Mouse (Mus musculus): ENCODE data around the gene Aspscr1. TPM values are rescaled to one million over a fixed set of nuclear protein-coding genes. Genes with fewer than 3 reads are reported as not detected.
"Not testable (repeated sequence)": the region's sequence is repeated elsewhere in the genome, so short reads cannot be mapped to it uniquely, and the experiment has no call there.

Gene Aspscr1
- polyA plus RNA-seq, 1 experiment from 2014 or later = 113 TPM

DNA sequence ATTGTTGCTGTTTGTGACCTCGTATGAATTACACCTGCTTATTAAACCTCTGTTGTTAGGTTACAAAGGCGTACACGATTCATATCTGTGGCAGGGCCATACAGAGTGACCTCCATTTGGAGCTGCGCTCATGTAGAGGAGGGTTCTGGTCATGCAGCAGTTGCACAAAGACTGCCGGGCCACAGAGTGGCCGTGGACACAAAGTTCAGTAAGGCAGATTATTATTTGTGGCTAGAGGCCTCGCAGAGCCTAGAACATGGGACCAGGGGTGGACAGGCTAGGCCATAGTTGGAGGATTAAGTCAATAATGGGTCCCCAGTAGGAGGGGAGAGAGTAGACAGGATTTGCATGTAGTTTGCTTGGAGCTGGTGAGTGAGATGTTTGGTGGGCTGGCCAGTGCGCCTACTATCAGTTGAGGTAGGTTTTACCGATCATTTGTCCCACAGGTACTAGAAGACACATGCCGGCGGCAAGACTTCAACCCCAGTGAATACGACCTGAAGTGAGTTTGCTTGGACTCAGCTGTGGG is 885 bp downstream of the Aspscr1 start:
- Histone ChIP-seq H3K4me1 (ENCODE audit: control insufficient read depth, insufficient read depth, low read length) (peaks cover 7% of the 10 kb centered on the region; the same call in 1 of the 2 replicates), H3K4me2 (peak overlapping the region; percentile 82), H3K27me3 (ENCODE audit: control insufficient read depth, insufficient read depth, low read length) (no peaks in the 10 kb centered on the region), H3K9me3 (ENCODE audit: control insufficient read depth, low read length) (no peaks in the 10 kb centered on the region), H3K27ac (ENCODE audit: low read depth, low read length) (peak overlapping the region; percentile 44), H3K4me3 (ENCODE audit: low read depth, low read length) (peak overlapping the region; percentile 69), H3K36me3 (ENCODE audit: control insufficient read depth, insufficient read depth, low read length) (0 out of 2 replicates have a peak, but pooled peaks cover 6% of the 10 kb centered on the region), H3K9ac (ENCODE audit: low read length) (peak overlapping the region; percentile 89)
- 39% methylated on average over 12 of the region's 12 CpGs for WGBS
- ATAC-seq (ENCODE audit: low FRiP score) (peak; percentile 48; the same call in 1 of the 2 replicates), DNase-seq (ENCODE audit: low spot score, missing footprints) (no peak)

DNA sequence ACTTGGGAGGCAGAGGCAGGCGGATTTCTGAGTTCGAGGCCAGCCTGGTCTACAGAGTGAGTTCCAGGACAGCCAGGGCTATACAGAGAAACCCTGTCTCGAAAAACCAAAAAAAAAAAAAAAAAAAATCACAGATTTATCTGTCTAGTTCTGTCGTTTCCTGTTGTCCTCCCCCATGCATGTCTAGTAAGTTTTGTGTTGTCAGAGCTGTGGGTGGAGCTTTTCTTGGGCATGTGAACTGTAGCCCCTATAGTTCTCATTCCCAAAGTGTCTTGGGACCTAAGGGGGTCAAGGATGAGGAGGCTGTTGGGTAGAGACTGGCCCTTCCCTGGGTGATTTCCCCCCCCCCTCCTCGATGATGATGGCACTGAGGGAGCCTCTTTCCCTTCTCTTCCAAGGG is 3.1 kb downstream of the Aspscr1 start:
- H3K9ac ChIP-seq (ENCODE audit: low read length); H3K36me3 ChIP-seq (ENCODE audit: control insufficient read depth, insufficient read depth, low read length); H3K4me1 ChIP-seq (ENCODE audit: control insufficient read depth, insufficient read depth, low read length); H3K9me3 ChIP-seq (ENCODE audit: control insufficient read depth, low read length); H3K27me3 ChIP-seq (ENCODE audit: control insufficient read depth, insufficient read depth, low read length); H3K4me3 ChIP-seq (ENCODE audit: low read depth, low read length); H3K27ac ChIP-seq (ENCODE audit: low read depth, low read length); ATAC-seq (ENCODE audit: low FRiP score); H3K4me2 ChIP-seq; DNase-seq (ENCODE audit: low spot score, missing footprints): not testable (repeated sequence)
- 89% methylated on average over 5 of the region's 5 CpGs for WGBS

DNA sequence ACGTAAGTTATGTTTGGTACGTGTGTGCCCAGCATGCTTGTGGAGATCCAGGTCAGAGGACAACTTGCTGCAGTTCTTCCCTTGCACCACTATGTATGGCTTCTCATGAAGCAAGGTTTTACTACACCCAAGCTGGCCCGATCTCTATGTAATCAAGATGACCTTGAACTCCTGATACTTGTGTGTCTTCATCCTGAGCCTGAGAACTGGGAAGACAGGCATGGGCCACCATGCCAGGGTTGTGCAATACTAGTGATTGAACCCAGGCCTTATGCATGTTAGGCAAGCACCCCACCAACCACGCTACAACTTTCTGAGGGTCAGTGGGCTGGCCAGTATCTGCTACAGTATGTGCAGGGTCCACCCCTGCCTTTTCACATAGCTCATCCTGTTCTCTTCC is 4.2 kb downstream of the Aspscr1 start:
- 95% methylated on average over 4 of the region's 4 CpGs for WGBS
- Histone ChIP-seq H3K27ac (ENCODE audit: low read depth, low read length) (no peak overlapping the region), H3K9ac (ENCODE audit: low read length) (no peak overlapping the region), H3K4me3 (ENCODE audit: low read depth, low read length) (no peak overlapping the region), H3K27me3 (ENCODE audit: control insufficient read depth, insufficient read depth, low read length) (no peaks in the 10 kb centered on the region), H3K9me3 (ENCODE audit: control insufficient read depth, low read length) (no peaks in the 10 kb centered on the region), H3K36me3 (ENCODE audit: control insufficient read depth, insufficient read depth, low read length) (0 out of 2 replicates have a peak, but pooled peaks cover 6% of the 10 kb centered on the region), H3K4me1 (ENCODE audit: control insufficient read depth, insufficient read depth, low read length) (peaks cover 7% of the 10 kb centered on the region; the same call in 1 of the 2 replicates), H3K4me2 (no peak overlapping the region)
- ATAC-seq (ENCODE audit: low FRiP score) (no peak), DNase-seq (ENCODE audit: low spot score, missing footprints) (no peak)

DNA sequence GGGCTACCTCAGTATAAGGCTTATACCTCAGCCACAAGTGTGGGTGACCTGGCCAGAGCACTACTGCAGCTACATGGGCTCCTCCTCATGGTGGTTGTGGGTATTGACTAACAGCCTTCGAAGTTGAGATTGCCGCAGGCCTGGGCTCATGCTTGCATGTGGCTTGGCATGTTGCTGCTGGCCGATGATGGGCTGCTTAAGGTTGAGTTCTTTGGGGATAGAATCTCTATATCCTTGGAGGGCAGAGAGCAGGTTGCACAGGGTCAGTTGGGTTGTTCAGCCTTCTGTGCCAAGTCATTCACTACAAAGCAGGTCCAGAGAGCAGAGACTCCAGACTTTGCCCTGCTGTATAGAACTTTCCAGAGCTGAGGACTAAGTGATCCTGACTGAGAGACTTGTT is 7.1 kb downstream of the Aspscr1 start:
- DNase-seq (ENCODE audit: low spot score, missing footprints) (no peak), ATAC-seq (ENCODE audit: low FRiP score) (no peak)
- H3K4me3 ChIP-seq (ENCODE audit: low read depth, low read length) = no peak overlapping the region
- 0 out of 2 replicates have a peak, but pooled peaks cover 6% of the 10 kb centered on the region for H3K36me3 ChIP-seq (ENCODE audit: control insufficient read depth, insufficient read depth, low read length)
- H3K27me3 ChIP-seq (ENCODE audit: control insufficient read depth, insufficient read depth, low read length) = no peaks in the 10 kb centered on the region
- H3K4me2 ChIP-seq = no peak overlapping the region
- no peak overlapping the region for H3K27ac ChIP-seq (ENCODE audit: low read depth, low read length)
- H3K9ac ChIP-seq (ENCODE audit: low read length) = no peak overlapping the region
- H3K4me1 ChIP-seq (ENCODE audit: control insufficient read depth, insufficient read depth, low read length) = no peaks in the 10 kb centered on the region
- no peaks in the 10 kb centered on the region for H3K9me3 ChIP-seq (ENCODE audit: control insufficient read depth, low read length)
- 82% methylated on average over 3 of the region's 3 CpGs for whole genome bisulfite sequencing

DNA sequence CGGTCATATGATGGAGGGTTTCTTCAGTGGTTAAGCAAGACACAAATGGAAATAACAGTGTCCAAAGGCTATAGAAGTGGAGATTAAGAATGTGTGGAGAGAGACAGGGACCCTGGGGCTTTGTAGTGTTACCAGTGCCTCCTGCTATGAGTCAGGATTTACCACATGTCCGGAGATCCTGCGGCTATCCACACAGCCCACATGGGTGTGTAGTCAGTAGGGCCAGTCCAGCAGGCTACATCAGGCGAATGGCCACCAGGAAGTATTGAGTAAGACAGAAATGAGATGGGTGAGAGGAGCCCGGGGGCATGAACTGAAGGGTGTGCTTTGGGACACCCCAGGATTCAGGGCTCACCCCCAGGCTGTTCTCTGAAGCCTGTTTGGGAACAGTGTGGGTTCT is 9.9 kb downstream of the Aspscr1 start:
- H3K4me3 ChIP-seq (ENCODE audit: low read depth, low read length) = no peak overlapping the region
- ATAC-seq (ENCODE audit: low FRiP score) (no peak), DNase-seq (ENCODE audit: low spot score, missing footprints) (no peak)
- H3K4me1 ChIP-seq (ENCODE audit: control insufficient read depth, insufficient read depth, low read length) = no peaks in the 10 kb centered on the region
- H3K27me3 ChIP-seq (ENCODE audit: control insufficient read depth, insufficient read depth, low read length) = no peaks in the 10 kb centered on the region
- H3K36me3 ChIP-seq (ENCODE audit: control insufficient read depth, insufficient read depth, low read length) = peaks cover 5% of the 10 kb centered on the region; the same call in 1 of the 2 replicates
- 92% methylated on average over 5 of the region's 5 CpGs for WGBS
- H3K9ac ChIP-seq (ENCODE audit: low read length) = no peak overlapping the region
- H3K9me3 ChIP-seq (ENCODE audit: control insufficient read depth, low read length) = no peaks in the 10 kb centered on the region
- H3K4me2 ChIP-seq = no peak overlapping the region
- no peak overlapping the region for H3K27ac ChIP-seq (ENCODE audit: low read depth, low read length)

DNA sequence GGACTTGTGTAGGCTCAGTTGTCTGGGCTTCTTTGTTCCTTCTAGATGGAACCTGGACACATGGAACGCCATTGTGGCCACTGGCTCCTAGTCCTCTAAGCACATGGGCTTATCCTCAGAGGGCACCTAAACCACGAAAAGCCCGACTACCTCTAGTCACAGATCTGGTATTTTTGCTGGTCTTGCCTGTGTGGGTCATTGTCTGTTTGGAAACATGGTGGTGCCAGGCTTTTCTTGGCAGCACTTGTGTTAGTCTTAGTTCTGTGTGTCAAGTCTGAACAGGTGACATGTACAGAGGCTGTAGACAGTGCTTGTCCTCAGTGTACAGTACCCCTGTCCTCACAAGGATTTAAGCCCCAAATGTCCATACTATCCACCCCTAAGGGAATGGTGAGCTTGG is 10.8 kb downstream of the Aspscr1 start:
- WGBS = 90% methylated on average over 3 of the region's 3 CpGs
- H3K4me1 ChIP-seq (ENCODE audit: control insufficient read depth, insufficient read depth, low read length) = no peaks in the 10 kb centered on the region
- H3K4me3 ChIP-seq (ENCODE audit: low read depth, low read length) = no peak overlapping the region
- no peaks in the 10 kb centered on the region for H3K27me3 ChIP-seq (ENCODE audit: control insufficient read depth, insufficient read depth, low read length)
- no peak overlapping the region for H3K9ac ChIP-seq (ENCODE audit: low read length)
- ATAC-seq (ENCODE audit: low FRiP score) (no peak), DNase-seq (ENCODE audit: low spot score, missing footprints) (no peak)
- H3K9me3 ChIP-seq (ENCODE audit: control insufficient read depth, low read length) = no peaks in the 10 kb centered on the region
- H3K36me3 ChIP-seq (ENCODE audit: control insufficient read depth, insufficient read depth, low read length) = no peaks in the 10 kb centered on the region; the same call in 1 of the 2 replicates
- no peak overlapping the region for H3K4me2 ChIP-seq
- no peak overlapping the region for H3K27ac ChIP-seq (ENCODE audit: low read depth, low read length)

DNA sequence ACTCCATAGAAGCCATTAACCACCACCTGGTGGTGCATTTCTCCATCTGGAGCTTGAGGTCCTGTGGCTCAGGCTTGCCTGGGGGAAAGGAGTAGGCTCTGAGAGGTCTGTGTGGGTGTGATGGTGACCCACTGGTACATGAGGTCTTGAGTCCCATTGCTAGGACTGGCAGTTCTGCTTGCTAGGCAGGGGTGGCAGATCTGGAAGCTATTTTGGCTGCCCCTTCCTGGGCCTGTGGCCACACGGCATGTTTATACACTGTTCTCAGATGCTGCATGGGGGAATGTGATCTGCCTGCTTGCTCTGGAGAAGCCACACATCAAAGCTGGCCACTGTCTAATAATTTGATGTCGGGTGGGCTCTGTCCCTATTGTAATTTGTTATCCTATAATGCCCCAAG is 11.3 kb downstream of the Aspscr1 start:
- ATAC-seq (ENCODE audit: low FRiP score) (no peak), DNase-seq (ENCODE audit: low spot score, missing footprints) (no peak)
- H3K4me3 ChIP-seq (ENCODE audit: low read depth, low read length) = no peak overlapping the region
- H3K9ac ChIP-seq (ENCODE audit: low read length) = no peak overlapping the region
- no peak overlapping the region for H3K4me2 ChIP-seq
- H3K27me3 ChIP-seq (ENCODE audit: control insufficient read depth, insufficient read depth, low read length) = no peaks in the 10 kb centered on the region
- H3K4me1 ChIP-seq (ENCODE audit: control insufficient read depth, insufficient read depth, low read length) = no peaks in the 10 kb centered on the region
- H3K9me3 ChIP-seq (ENCODE audit: control insufficient read depth, low read length) = no peaks in the 10 kb centered on the region
- 88% methylated on average over 2 of the region's 2 CpGs for WGBS
- peaks cover under 1% of the 10 kb centered on the region for H3K36me3 ChIP-seq (ENCODE audit: control insufficient read depth, insufficient read depth, low read length)
- no peak overlapping the region for H3K27ac ChIP-seq (ENCODE audit: low read depth, low read length)

DNA sequence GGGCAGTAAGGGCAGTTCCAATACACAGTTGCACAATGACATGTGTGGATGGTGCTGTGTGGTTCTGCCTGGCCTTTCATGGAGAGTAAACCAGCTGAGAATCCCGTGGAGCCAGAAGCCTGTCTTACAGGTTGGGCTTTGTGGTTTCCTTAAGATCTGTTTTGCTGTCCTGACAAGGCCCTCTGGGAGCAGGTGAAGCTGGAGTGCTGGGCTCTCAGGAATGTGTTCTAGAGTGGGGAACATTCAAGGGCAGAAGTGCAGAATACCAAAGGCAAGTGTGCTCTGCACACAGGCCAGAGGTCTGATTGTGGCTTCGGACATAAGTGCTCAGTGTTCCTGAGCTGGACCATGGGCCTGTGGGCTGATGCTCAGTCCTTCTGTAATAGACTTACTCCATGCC is 11.9 kb downstream of the Aspscr1 start:
- WGBS = 91% methylated on average over 2 of the region's 2 CpGs
- no peak overlapping the region for H3K4me2 ChIP-seq
- H3K4me3 ChIP-seq (ENCODE audit: low read depth, low read length) = no peak overlapping the region
- no peak overlapping the region for H3K9ac ChIP-seq (ENCODE audit: low read length)
- H3K36me3 ChIP-seq (ENCODE audit: control insufficient read depth, insufficient read depth, low read length) = peaks cover 3% of the 10 kb centered on the region
- H3K4me1 ChIP-seq (ENCODE audit: control insufficient read depth, insufficient read depth, low read length) = no peaks in the 10 kb centered on the region
- no peak for ATAC-seq (ENCODE audit: low FRiP score)
- H3K27me3 ChIP-seq (ENCODE audit: control insufficient read depth, insufficient read depth, low read length) = no peaks in the 10 kb centered on the region
- no peak overlapping the region for H3K27ac ChIP-seq (ENCODE audit: low read depth, low read length)
- H3K9me3 ChIP-seq (ENCODE audit: control insufficient read depth, low read length) = no peaks in the 10 kb centered on the region
- no peak for DNase-seq (ENCODE audit: low spot score, missing footprints)

DNA sequence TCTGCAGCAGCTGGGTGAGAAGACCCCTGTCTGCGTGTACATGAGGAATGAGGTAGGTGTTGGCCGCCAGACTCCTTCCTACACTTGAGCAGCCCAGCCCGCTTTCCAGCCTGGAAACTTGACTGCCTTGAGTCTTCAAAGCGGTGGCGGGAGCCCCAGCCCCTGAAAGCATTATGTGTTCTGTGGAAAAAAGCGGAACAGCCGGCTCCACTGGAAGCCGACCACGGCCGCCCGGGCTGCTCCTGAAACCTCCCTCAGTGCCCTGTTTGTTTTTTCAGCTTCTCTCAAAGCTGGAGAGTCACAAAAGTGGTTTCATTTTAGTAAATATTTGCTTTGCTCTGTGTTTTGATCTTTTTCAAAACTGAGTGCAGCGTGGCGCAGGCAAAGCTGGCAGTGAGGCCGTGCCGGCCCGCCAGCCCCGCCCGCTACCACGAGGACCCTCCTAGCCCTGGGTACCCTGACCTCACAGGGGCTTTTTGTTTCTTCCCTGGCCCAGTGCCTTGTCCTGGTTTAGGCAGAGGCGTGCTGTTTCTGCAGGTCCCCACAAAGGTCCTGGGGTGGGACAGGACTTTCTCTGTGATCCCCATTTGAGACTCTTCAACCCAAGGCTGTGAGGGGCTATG is 14.0 kb downstream of the Aspscr1 start:
- no peak overlapping the region for H3K27ac ChIP-seq (ENCODE audit: low read depth, low read length)
- H3K27me3 ChIP-seq (ENCODE audit: control insufficient read depth, insufficient read depth, low read length) = no peaks in the 10 kb centered on the region
- H3K9ac ChIP-seq (ENCODE audit: low read length) = no peak overlapping the region
- no peak overlapping the region for H3K4me3 ChIP-seq (ENCODE audit: low read depth, low read length)
- WGBS = 88% methylated on average over 20 of the region's 20 CpGs
- H3K9me3 ChIP-seq (ENCODE audit: control insufficient read depth, low read length) = no peaks in the 10 kb centered on the region
- no peak overlapping the region for H3K4me2 ChIP-seq
- ATAC-seq (ENCODE audit: low FRiP score) (no peak), DNase-seq (ENCODE audit: low spot score, missing footprints) (no peak)
- no peaks in the 10 kb centered on the region for H3K4me1 ChIP-seq (ENCODE audit: control insufficient read depth, insufficient read depth, low read length)
- H3K36me3 ChIP-seq (ENCODE audit: control insufficient read depth, insufficient read depth, low read length) = peaks cover 5% of the 10 kb centered on the region
